Mouse (Mus musculus) lung, embryonic 16.5 days (tissue): ENCODE data around the gene Dpp4. TPM values are rescaled to one million over a fixed set of nuclear protein-coding genes. Genes with fewer than 3 reads are reported as not detected.

Experiments
- ATAC-seq: fragments of 200-750 bp; cut with Nextera tagmentation; 2 replicates; pipeline ENCODE4 v1.8.0; 2017; ENCODE audit warnings: low read depth, mild to moderate bottlenecking, moderate library complexity
- H3K27ac ChIP-seq: fragments of 300-500 bp; sonication (generic); 2 replicates; pipeline ENCODE4 v1.5.1; 2014; ENCODE audit warnings: mild to moderate bottlenecking, control low read depth, low read length
- H3K27me3 ChIP-seq: fragments of 300-500 bp; sonication (generic); 2 replicates; pipeline ENCODE4 v1.6.1; 2014; ENCODE audit warnings: low read depth, low read length, mixed read lengths; ENCODE audit not compliant: control insufficient read depth, insufficient read depth
- H3K36me3 ChIP-seq: fragments of 300-500 bp; sonication (generic); 2 replicates; pipeline ENCODE4 v1.6.1; 2014; ENCODE audit warnings: low read length; ENCODE audit not compliant: control insufficient read depth, insufficient read depth
- H3K4me1 ChIP-seq: fragments of 300-500 bp; sonication (generic); replicated peaks from 2 replicates; pipeline ENCODE4 v1.6.1; 2014; ENCODE audit warnings: low read length, mixed read lengths; ENCODE audit not compliant: control insufficient read depth, insufficient read depth
- H3K4me2 ChIP-seq: fragments of 300-500 bp; sonication (generic); 2 replicates; pipeline ENCODE4 v1.6.1; 2014; ENCODE audit warnings: low read depth, low read length, control low read depth
- H3K4me3 ChIP-seq: fragments of 300-500 bp; sonication (generic); 2 replicates; pipeline ENCODE4 v1.5.1; 2014; ENCODE audit warnings: mild to moderate bottlenecking, low read length, control low read depth
- H3K9ac ChIP-seq: fragments of 300-500 bp; sonication (generic); 2 replicates; pipeline ENCODE4 v1.6.1; 2014; ENCODE audit warnings: low read length, control low read depth
- H3K9me3 ChIP-seq: fragments of 300-500 bp; sonication (generic); 2 replicates; pipeline ENCODE4 v1.6.1; 2016; ENCODE audit warnings: low read length; ENCODE audit not compliant: control insufficient read depth
- WGBS: fragments of 180-500 bp; shearing (Covaris S2); extraction: QIAGEN DNeasy Blood & Tissue Kit; methylation state at CpG from one replicate; pipeline ENCODE4 v1.1.7; 2014; 5-methylcytosine and 5-hydroxymethylcytosine counted together
- polyA plus RNA-seq: library from polyadenylated mRNA; unstranded; fragments of >200 nt; fragmentation: Nextera tagmentation; extraction: Ambion mirVana; gene quantifications from 2 replicates; pipeline ENCODE4 v1.2.1, GENCODE M21; 2015

Gene Dpp4
- polyA plus RNA-seq, 1 experiment from 2014 or later = 32.4 TPM

DNA sequence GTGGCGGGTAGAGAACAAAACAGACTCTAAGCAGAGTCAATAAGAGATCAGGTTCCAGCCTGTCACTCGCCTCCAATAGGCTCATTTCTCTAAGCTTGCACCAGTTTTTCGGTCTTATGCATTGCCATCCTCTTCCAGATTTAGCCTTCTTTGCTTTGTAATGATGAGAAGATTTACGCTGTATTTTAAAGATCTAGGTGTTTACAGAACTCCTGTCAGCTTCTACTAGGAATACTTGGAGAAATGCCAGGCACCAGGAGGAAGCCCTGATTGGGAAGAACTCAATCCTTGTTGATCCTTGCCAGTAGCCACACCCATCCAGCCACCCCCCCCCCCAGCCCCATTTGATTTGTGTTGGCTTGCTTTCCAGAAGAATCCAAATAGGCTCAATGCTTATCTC, 14.4 kb downstream of the Dpp4 start:
- Histone ChIP-seq H3K36me3 (no peaks in the 10 kb centered on the region), H3K4me2 (no peak overlapping the region), H3K4me3 (no peak overlapping the region), H3K27me3 (no peaks in the 10 kb centered on the region), H3K9me3 (no peaks in the 10 kb centered on the region), H3K4me1 (no peaks in the 10 kb centered on the region; the same call in 1 of the 2 replicates), H3K9ac (no peak overlapping the region), H3K27ac (no peak overlapping the region)
- ATAC-seq = no peak
- 77% methylated on average over 4 of the region's 4 CpGs for WGBS

- no peaks in the 10 kb centered on the region for H3K9me3 ChIP-seq
- H3K4me1 ChIP-seq = no peaks in the 10 kb centered on the region; the same call in 1 of the 2 replicates
- no peak for ATAC-seq
- WGBS = 53% methylated on average over 1 of the region's 1 CpGs
- H3K4me3 ChIP-seq = no peak overlapping the region
- H3K4me2 ChIP-seq = no peak overlapping the region
- no peaks in the 10 kb centered on the region for H3K27me3 ChIP-seq
- H3K9ac ChIP-seq = no peak overlapping the region
- no peaks in the 10 kb centered on the region for H3K36me3 ChIP-seq
- H3K27ac ChIP-seq = no peak overlapping the region
These were observed 15.2 kb downstream of the Dpp4 start for GRCm38 (mm10) chr2:62396799-62397198.

GRCm38 (mm10) chr2:62394800-62395199, 17.2 kb downstream of the Dpp4 start:
- Histone ChIP-seq H3K27me3 (no peaks in the 10 kb centered on the region), H3K36me3 (no peaks in the 10 kb centered on the region), H3K4me1 (peaks cover 2% of the 10 kb centered on the region; the same call in 1 of the 2 replicates), H3K4me3 (no peak overlapping the region), H3K4me2 (no peak overlapping the region), H3K27ac (no peak overlapping the region), H3K9me3 (no peaks in the 10 kb centered on the region), H3K9ac (no peak overlapping the region)
- WGBS = 63% methylated on average over 3 of the region's 3 CpGs
- peak; percentile 34; the same call in 1 of the 2 replicates for ATAC-seq

DNA sequence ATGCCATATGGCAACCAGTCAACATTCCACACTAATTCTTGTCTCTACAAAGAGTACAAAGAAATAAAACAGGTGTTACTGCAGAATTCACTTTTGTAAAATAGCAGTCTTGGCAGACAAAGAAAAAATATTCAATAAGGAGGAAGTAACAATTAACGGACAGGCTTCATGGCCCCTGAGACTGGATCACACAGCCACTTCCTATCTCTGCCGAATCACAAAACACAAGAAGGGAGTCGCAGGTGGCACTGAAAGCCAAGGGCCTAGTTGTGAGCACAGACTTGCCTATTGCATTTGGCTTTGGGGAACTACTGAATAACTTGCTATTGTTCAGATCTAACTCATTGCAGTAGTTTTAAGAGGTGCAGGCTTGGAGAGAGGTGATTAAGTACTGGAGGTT, 19.9 kb downstream of the Dpp4 start:
- no peak overlapping the region for H3K4me2 ChIP-seq
- H3K4me3 ChIP-seq = no peak overlapping the region
- no peaks in the 10 kb centered on the region for H3K9me3 ChIP-seq
- H3K27me3 ChIP-seq = no peaks in the 10 kb centered on the region
- H3K27ac ChIP-seq = no peak overlapping the region
- no peak overlapping the region for H3K9ac ChIP-seq
- peaks cover 2% of the 10 kb centered on the region; the same call in 1 of the 2 replicates for H3K4me1 ChIP-seq
- ATAC-seq = no peak
- no peaks in the 10 kb centered on the region for H3K36me3 ChIP-seq
- WGBS = 72% methylated on average over 3 of the region's 3 CpGs

- WGBS = 70% methylated on average over 12 of the region's 12 CpGs
- no peak overlapping the region for H3K4me2 ChIP-seq
- no peak for ATAC-seq
These were observed 21.0 kb downstream of the Dpp4 start for GRCm38 (mm10) chr2:62390961-62391461.

GRCm38 (mm10) chr2:62390305-62390704, 21.7 kb downstream of the Dpp4 start:
- Histone ChIP-seq H3K27me3 (no peaks in the 10 kb centered on the region), H3K4me1 (peaks cover 2% of the 10 kb centered on the region; the same call in 1 of the 2 replicates), H3K9me3 (no peaks in the 10 kb centered on the region), H3K4me2 (no peak overlapping the region), H3K4me3 (no peak overlapping the region), H3K27ac (no peak overlapping the region), H3K36me3 (0 out of 2 replicates have a peak, but pooled peaks cover 2% of the 10 kb centered on the region), H3K9ac (no peak overlapping the region)
- WGBS = 37% methylated on average over 3 of the region's 3 CpGs
- ATAC-seq = no peak

More at GRCm38 (mm10) chr2:62390961-62391461, 21.0 kb downstream of the Dpp4 start:
- H3K9me3 ChIP-seq = no peaks in the 10 kb centered on the region
- 0 out of 2 replicates have a peak, but pooled peaks cover 2% of the 10 kb centered on the region for H3K36me3 ChIP-seq
- no peak overlapping the region for H3K9ac ChIP-seq
- H3K4me3 ChIP-seq = no peak overlapping the region
- no peak overlapping the region for H3K27ac ChIP-seq
- peaks cover 2% of the 10 kb centered on the region; the same call in 1 of the 2 replicates for H3K4me1 ChIP-seq
- no peaks in the 10 kb centered on the region for H3K27me3 ChIP-seq

DNA sequence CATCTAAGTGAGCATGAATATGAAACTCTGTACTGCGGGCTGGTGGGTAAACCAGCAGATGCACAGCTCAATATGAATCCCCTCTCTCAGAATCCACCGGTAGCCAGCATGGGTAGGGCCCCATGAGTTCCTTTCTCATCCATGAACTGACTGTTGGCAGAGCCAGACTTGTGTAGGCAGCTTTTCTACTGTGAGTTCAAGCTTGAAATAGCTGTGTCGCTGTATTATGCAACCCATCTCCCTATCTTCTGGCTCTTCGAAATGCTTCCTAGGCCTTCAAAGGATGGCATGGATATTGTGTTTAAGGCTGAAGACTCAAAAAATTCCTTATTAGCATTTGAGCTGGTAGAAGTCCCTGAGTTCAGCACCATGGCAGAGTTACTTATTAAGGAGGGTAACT, 23.2 kb downstream of the Dpp4 start:
- no peak for ATAC-seq
- no peaks in the 10 kb centered on the region for H3K9me3 ChIP-seq
- WGBS = 85% methylated on average over 4 of the region's 4 CpGs
- H3K4me3 ChIP-seq = no peak overlapping the region
- no peak overlapping the region for H3K27ac ChIP-seq
- H3K36me3 ChIP-seq = peaks cover 2% of the 10 kb centered on the region; the same call in 1 of the 2 replicates
- no peak overlapping the region for H3K9ac ChIP-seq
- no peak overlapping the region for H3K4me2 ChIP-seq
- peaks cover 2% of the 10 kb centered on the region; the same call in 1 of the 2 replicates for H3K4me1 ChIP-seq
- H3K27me3 ChIP-seq = no peaks in the 10 kb centered on the region

- Histone ChIP-seq H3K4me2 (no peak overlapping the region), H3K27me3 (no peaks in the 10 kb centered on the region), H3K36me3 (peaks cover 2% of the 10 kb centered on the region; the same call in 1 of the 2 replicates), H3K4me1 (peaks cover 11% of the 10 kb centered on the region; the same call in 1 of the 2 replicates), H3K27ac (no peak overlapping the region), H3K9me3 (no peaks in the 10 kb centered on the region), H3K4me3 (no peak overlapping the region), H3K9ac (no peak overlapping the region)
- 24% methylated on average over 4 of the region's 4 CpGs for WGBS
- peak; percentile 89 for ATAC-seq
These were observed 28.8 kb downstream of the Dpp4 start for GRCm38 (mm10) chr2:62383196-62383595.

- no peak overlapping the region for H3K4me2 ChIP-seq
- peaks cover 11% of the 10 kb centered on the region; the same call in 1 of the 2 replicates for H3K4me1 ChIP-seq
- H3K4me3 ChIP-seq = no peak overlapping the region
- no peaks in the 10 kb centered on the region for H3K27me3 ChIP-seq
- H3K9ac ChIP-seq = no peak overlapping the region
- H3K27ac ChIP-seq = peak overlapping the region; percentile 35
- 45% methylated on average over 5 of the region's 5 CpGs for WGBS
- H3K36me3 ChIP-seq = peaks cover 2% of the 10 kb centered on the region; the same call in 1 of the 2 replicates
- peak; percentile 70 for ATAC-seq
- no peaks in the 10 kb centered on the region for H3K9me3 ChIP-seq
These were observed 29.6 kb downstream of the Dpp4 start for GRCm38 (mm10) chr2:62382440-62382839.
